Mouse (Mus musculus) testis, postnatal 10 days (tissue): ENCODE measurements around the gene Nhlh1.

Experiments
- DNase-seq: peaks from one replicate; pipeline ENCODE4 v3.0.0; 2021; ENCODE audit warnings: low spot score

Gene Nhlh1

DNA sequence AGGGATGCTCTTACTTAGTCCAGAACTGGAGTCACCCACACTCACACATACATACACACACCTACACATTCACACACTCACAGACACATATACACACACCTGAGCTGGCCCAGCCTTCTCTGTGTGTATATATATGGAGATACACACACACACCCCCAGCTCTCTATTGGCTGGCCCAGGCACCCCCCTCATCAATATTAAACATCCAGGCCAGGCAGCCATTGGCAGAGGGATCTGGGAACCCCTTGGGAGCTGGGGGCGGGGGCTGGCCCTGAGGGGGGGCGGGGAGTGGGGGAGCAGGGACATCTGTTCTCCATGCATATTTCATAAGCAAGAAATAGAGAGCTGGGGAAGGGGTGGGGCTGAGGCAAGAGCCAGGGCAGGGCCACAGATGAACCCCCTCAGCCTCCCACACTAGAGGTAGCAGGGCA is at the start of gene Nhlh1:
TSS of gene Nhlh1 (minus strand) at position 83 of the 431 bp plus-strand sequence.
- no peak for DNase-seq

- DNase-seq: no peak
Measured at GRCm38 (mm10) chr1:172105101-172105500, 47.7 kb upstream of the Nhlh1 start.

GRCm38 (mm10) chr1:172103619-172104018 is 46.2 kb upstream of the Nhlh1 start:
- no peak for DNase-seq

DNA sequence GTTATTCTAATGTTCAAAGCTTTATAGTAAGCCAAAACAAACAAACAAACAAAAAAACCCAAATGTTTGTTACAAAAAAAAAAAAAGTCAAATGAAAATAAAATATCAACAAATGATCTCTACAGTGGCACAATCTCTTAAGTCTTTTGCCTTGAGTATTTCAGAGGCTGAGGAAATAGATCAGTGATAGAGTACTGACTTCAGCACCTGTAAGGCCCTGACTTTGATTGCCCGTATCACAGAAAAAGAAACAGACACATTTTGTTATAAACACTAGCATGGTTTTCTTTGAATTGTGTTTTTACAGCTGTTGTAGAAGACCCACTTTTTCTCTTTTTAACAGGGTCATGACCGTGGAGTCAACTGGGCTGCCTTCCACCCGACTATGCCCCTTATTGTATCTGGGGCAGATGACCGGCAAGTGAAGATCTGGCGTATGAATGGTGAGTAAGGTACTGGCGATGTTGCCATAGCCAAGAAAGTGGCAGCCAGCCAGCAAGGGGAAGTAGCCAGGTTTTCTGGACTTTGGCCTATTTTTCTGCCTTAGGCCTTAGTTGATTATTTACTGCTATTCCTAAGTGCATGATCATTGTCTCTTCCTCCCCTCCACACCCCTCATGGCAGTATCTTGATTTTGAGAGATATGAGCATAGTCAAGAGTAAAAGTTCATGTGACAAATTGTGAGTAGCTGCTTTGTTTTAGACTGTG is 42.1 kb upstream of the Nhlh1 start:
- no peak for DNase-seq

GRCm38 (mm10) chr1:172095202-172095601 is 37.8 kb upstream of the Nhlh1 start:
- no peak for DNase-seq

- DNase-seq: no peak
Measured at GRCm38 (mm10) chr1:172094295-172094694, 36.9 kb upstream of the Nhlh1 start.

DNA sequence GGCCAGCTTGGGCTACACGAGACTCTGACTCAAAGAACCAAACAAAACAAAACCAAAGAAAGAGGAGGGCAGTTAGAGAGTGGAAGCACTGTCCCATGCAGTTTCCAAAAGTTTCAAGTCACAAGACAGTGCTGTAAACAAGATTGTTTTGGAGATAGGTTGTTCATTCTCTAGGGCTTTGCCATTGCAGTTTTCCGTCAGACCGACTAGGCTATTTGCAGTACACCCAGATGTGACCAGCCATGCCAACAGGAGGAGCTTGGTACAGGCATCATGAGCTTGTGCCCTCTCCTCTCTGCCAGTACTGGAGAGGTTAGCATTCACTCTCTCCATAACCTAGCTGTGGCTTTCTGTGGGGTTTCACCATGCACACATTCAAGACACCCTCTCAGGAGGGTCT is 36.1 kb upstream of the Nhlh1 start:
- DNase-seq: no peak

- DNase-seq: no peak
Measured at GRCm38 (mm10) chr1:172082899-172083445, 25.6 kb upstream of the Nhlh1 start.

DNA sequence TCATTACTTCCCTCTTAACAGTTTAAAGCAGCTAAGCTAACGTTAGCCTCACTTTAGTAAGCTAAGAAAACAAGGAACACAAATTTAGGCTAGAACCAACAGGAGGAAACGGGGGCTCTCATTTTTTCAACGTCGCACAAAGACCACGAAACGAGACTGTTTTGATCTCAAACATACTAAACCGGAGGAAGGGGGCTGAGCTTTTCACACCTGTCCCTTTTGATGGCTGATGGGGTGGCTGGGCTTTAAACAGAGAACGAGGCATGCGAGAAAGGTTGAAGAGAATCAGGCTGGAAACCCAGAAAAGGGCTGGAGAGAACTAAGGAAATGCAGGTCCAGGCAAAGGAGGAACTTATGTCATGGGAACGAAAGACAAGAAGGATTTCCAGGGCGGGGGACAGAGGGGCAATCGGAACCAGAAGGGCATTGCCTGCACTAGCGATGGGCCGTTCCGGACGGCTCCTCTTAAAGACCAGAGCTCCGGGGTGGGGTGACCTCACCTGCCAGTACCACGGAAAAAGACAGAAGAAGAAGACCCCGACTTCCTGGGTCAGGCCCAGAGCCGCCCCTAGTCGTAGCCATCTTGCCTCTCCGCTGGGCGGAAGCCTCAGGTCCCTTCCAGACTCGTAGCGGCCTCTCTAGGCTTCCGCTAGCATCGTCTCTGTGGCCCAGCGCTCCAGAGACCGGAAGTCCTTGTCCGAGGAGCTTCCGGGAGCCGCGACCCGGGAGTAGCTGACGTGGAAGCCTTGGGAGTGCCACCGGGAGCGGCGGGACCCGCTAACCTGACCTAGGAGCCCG is 24.9 kb upstream of the Nhlh1 start, which contains the start of the genes Copa and Ncstn:
TSS of gene Copa (plus strand) at position 429 of the 798 bp plus-strand sequence.
TSS of gene Ncstn (minus strand) at position 695 of the 798 bp plus-strand sequence.
- DNase-seq: peak; percentile 89

DNA sequence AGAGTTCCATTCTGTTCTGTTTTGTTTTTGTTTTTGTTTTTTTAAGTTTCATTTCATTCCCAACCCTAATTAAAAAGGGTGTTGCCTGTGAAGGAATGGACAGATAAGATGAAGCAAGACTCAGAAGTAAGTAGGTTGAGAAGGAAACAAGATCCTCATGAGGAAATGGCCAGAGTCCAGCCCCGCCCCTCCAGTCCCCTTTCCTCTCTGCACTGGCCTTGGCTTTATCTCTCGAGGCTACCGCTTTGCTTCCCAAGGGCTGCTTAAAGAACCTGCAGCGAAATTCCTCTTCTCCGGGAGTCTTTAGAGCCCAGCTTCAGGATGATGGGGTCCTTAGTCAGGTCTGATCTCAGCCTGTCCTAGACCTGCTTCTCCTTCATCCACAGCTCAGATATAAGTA is 20.6 kb upstream of the Nhlh1 start:
- peak; percentile 68 for DNase-seq

- no peak for DNase-seq
Measured at GRCm38 (mm10) chr1:172072604-172073003, 15.2 kb upstream of the Nhlh1 start.

GRCm38 (mm10) chr1:172071556-172071955 is 14.2 kb upstream of the Nhlh1 start:
- no peak for DNase-seq

DNA sequence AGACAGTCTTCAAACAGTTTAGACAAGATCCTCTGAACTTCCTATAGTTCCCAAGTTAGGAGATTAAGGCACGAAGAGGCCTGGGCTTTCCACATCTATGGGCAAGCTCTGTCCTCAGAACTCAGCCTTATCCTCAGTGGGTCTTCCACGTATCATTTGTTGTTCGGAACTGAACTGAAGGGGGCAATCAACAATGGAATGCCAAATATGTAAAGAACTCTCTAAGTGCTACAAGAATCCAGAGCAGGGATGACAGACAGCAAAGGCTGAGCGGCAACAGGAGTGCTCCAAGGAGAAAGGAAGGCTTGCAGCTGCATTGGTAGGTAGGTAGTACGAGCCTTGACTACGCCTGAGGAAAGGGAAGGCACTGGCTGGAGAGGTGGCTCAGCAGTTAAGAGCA is 12.9 kb upstream of the Nhlh1 start:
- no peak for DNase-seq

DNA sequence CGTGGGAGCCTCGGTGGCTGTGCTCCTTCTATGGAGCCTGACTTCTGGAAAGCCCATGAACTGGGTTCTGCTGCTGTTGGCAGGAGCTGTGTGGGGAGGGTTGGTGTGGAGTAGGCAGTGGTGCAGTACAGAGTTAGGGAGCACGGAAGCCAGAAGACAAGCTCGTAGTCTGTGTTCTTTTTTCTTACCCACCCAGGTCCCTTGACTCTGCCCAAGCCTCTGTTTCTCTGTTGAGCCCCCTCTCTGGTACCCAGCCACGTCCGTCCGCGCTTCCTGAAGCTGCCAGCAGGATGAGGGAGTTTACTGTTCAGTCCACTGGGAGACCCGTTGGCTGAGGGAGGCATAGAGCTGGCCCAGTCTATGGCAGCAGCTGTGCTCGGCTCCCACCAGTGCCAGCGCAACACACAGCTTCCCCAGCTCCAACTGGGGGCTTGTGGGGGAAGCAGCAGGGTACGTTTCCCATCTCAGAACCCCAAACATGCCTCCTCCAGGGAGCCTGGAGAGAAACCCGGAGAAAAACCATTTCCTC is 7.3 kb upstream of the Nhlh1 start:
- DNase-seq: no peak

DNA sequence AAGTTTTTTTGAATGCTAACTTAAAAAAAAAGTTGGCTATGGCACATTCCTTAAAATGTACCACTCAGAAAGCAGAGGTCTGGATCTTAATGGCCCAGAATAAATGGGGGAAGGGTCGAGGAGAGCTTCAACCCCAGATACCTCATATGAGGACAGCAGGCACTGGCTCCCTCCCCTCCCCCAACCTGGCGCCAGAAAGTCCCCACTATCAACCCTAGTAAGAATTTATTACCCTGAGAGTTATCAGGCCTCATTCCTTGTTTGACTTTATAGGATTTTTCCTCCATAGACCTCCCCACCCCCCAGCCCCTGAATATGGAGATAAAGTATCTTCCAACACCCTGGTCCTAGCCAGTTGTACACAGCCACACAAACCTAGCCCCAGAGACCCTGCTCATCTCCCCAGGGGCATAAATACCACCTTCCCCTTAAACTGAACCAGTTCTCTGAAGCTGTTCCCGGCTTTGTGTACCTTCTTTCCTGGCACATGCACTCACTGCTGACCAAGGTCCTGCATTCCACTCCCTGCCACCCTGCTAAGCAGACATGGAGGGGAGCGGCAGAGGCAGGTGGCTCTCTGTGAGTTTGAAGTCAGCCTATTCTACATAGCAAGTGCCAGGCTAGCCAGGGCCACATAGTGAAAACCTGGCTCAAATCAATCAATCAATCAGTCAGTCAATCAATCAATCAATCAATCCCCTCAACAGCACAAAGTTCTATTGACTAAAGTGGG is 6.1 kb upstream of the Nhlh1 start:
- no peak for DNase-seq

DNA sequence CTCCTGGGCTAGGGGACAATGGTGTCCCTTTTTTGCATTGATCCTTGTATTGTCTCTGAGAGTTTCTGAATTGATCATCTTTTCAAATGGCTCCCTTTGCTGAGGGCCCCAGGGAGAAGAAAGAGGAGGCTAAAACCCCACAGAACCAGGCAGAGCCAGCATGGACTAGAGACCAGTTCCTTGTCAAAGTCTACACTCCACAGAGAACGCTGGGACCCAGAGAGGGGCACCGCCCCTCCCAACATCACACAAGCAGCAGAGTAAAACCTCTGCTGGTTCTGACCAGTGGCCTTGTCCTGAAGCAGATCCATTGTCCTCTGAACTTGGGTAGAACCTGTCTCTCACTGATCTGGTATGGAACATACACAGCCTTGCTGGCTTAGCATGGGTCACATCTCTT is 4.7 kb upstream of the Nhlh1 start:
- DNase-seq: no peak

GRCm38 (mm10) chr1:172061217-172061616 is 3.8 kb upstream of the Nhlh1 start:
- DNase-seq: no peak

DNA sequence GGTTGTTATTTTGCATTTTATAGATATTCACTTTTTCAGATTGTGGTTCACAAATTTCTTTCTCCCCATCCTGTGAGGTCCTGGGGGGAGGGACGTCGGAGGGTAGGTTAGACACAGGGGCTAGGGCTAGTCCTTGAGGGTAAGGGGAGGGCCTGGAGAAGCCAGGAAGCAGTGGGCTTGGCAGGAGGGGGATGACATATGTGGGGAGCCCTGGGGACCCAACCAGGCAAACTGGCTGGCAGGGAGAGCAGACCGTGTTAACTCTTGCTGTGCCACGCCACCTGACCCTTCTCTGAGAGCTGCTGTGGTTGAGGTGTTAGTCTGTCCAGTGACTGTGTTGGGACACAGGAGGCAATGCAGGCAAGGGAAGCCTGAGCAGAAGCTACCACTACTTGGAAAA is 3.3 kb upstream of the Nhlh1 start:
- DNase-seq: no peak

DNA sequence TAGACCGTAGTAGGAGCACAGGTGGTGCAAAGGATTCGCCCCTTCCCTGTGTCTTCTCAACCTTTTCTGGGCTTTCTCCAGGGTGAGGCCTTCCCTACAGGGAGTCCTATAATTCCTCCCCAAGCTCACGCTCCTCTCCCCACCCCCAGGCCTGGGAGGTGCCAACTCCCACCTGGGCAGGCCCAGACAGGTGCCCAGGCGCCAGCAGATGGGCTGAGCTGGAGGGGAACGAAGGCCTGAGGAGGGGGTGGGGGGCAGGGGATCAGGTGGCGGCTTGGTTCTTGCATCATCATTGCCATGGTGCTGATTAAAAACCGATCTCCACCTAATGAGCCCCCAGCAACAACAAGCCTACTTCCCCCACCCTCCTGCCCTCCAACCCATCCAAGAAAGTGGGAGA is 1.5 kb upstream of the Nhlh1 start:
- peak; percentile 38 for DNase-seq

DNA sequence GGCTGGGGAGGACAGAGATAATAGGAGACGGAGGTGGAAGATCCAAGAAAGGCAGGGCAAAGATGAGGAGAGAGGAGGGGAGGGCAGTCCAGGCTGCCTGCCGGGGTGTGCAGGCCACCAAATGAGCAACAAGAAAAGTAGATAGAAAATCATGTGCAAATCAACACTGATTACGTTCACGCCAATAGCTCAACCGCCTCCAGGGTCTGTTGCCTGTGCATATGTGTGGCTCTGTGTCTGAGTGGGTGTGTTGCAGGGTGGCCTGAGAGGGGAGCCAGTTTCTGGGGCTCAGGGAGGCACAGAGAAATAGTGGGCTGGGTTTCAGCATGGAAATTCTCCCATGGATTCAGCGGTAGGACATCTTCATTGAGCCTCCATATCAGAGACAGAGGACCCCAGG is 948 bp upstream of the Nhlh1 start:
- DNase-seq: peak; percentile 17

GRCm38 (mm10) chr1:172056251-172056650 is 1.1 kb downstream of the Nhlh1 start:
- no peak for DNase-seq
